Mouse (Mus musculus) limb, embryonic 13.5 days (tissue): ENCODE data around the gene Mtus2. TPM values are rescaled to one million over a fixed set of nuclear protein-coding genes. Genes with fewer than 3 reads are reported as not detected.

Experiments used
- ATAC-seq: fragments of 200-750 bp; cut with Nextera tagmentation; 2 replicates; pipeline ENCODE4 v1.8.0; 2017; ENCODE audit warnings: low read depth, moderate number of reproducible peaks, moderate TSS enrichment; ENCODE audit not compliant: low FRiP score
- H3K27ac ChIP-seq: fragments of 300-500 bp; sonication (generic); 2 replicates; pipeline ENCODE4 v1.5.1; 2015; ENCODE audit warnings: inconsistent platforms, mild to moderate bottlenecking, moderate library complexity
- H3K27me3 ChIP-seq: fragments of 300-500 bp; sonication (generic); 2 replicates; pipeline ENCODE4 v1.6.1; 2015; ENCODE audit warnings: mild to moderate bottlenecking, inconsistent platforms
- H3K36me3 ChIP-seq: fragments of 300-500 bp; sonication (generic); 2 replicates; pipeline ENCODE4 v1.6.1; 2015; ENCODE audit warnings: inconsistent platforms, mild to moderate bottlenecking, moderate library complexity
- H3K4me1 ChIP-seq: fragments of 300-500 bp; sonication (generic); 2 replicates; pipeline ENCODE4 v1.6.1; 2015; ENCODE audit warnings: inconsistent platforms
- H3K4me2 ChIP-seq: fragments of 300-500 bp; sonication (generic); replicated peaks from 2 replicates; pipeline ENCODE4 v1.6.1; 2015; ENCODE audit warnings: inconsistent platforms, mild to moderate bottlenecking, moderate library complexity
- H3K4me3 ChIP-seq: fragments of 300-500 bp; sonication (generic); 2 replicates; pipeline ENCODE4 v1.5.1; 2015; ENCODE audit warnings: moderate library complexity, mild to moderate bottlenecking, inconsistent platforms
- H3K9ac ChIP-seq: fragments of 300-500 bp; sonication (generic); 2 replicates; pipeline ENCODE4 v1.6.1; 2015; ENCODE audit warnings: mild to moderate bottlenecking, inconsistent platforms
- H3K9me3 ChIP-seq: fragments of 300-500 bp; sonication (generic); 2 replicates; pipeline ENCODE4 v1.6.1; 2016; ENCODE audit warnings: inconsistent platforms
- WGBS: fragments of 180-500 bp; shearing (Covaris S2); methylation state at CpG from one replicate; pipeline ENCODE4 v1.1.7; 2015; 5-methylcytosine and 5-hydroxymethylcytosine counted together
- polyA plus RNA-seq: library from polyadenylated mRNA; unstranded; fragments of >200 nt; fragmentation: Nextera tagmentation; extraction: Ambion mirVana; gene quantifications from 2 replicates; pipeline ENCODE4 v1.2.1, GENCODE M21; 2015

Gene Mtus2
- polyA plus RNA-seq, 1 experiment from 2014 or later = 7.0 TPM

DNA sequence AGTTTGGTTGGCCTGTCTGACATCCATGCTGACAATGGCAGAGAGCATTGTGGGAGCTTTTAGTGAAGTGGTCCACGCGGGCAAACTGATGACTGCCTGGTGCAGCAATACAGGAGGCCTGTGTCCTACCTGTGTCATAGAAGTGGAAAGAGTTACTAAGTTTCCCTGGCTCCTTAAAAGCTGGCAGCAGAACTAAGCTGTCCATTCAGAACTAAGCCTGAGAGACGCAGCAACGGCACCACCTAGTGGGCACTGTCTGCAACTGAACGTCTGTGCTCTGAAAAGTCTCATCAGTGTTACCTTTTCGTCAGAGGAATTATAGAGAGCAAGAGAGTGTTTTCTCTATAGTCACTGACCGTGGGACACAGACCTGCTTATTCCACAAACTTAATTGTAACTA, 284.8 kb downstream of the Mtus2 start:
- H3K9me3 ChIP-seq = no peaks in the 10 kb centered on the region
- H3K36me3 ChIP-seq = no peaks in the 10 kb centered on the region
- no peak overlapping the region for H3K27ac ChIP-seq
- peak; percentile 36; the same call in 1 of the 2 replicates for ATAC-seq
- H3K4me1 ChIP-seq = no peaks in the 10 kb centered on the region
- WGBS = 8% methylated on average over 7 of the region's 7 CpGs
- H3K4me2 ChIP-seq = no peak overlapping the region
- H3K4me3 ChIP-seq = no peak overlapping the region
- H3K27me3 ChIP-seq = 0 out of 2 replicates have a peak, but pooled peaks cover 2% of the 10 kb centered on the region
- no peak overlapping the region for H3K9ac ChIP-seq

DNA sequence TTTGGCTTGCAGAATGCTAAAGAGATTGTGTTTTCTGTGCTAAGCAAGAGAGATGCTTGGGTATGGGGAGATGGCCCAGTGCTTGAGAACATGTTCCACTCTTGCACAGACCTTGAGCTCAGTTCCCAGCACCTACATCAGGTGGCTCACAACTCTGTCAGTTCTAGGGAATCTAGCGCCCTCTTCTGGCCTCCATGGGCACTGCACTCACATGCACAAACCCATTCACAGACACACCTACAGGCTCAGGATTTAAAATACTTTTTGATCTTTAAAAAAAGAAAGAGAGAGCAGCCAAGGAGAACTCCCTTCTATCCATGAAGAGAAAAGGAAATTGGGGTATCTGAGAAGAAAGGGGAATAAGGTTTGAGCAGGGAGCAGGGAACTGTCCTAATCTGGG, 287.4 kb downstream of the Mtus2 start:
- no peak overlapping the region for H3K27ac ChIP-seq
- H3K27me3 ChIP-seq = 0 out of 2 replicates have a peak, but pooled peaks cover 2% of the 10 kb centered on the region
- ATAC-seq = no peak
- H3K9ac ChIP-seq = no peak overlapping the region
- H3K36me3 ChIP-seq = no peaks in the 10 kb centered on the region
- no peak overlapping the region for H3K4me3 ChIP-seq
- H3K9me3 ChIP-seq = no peaks in the 10 kb centered on the region
- 48% methylated on average over 1 of the region's 1 CpGs for WGBS
- no peak overlapping the region for H3K4me2 ChIP-seq
- H3K4me1 ChIP-seq = no peaks in the 10 kb centered on the region

DNA sequence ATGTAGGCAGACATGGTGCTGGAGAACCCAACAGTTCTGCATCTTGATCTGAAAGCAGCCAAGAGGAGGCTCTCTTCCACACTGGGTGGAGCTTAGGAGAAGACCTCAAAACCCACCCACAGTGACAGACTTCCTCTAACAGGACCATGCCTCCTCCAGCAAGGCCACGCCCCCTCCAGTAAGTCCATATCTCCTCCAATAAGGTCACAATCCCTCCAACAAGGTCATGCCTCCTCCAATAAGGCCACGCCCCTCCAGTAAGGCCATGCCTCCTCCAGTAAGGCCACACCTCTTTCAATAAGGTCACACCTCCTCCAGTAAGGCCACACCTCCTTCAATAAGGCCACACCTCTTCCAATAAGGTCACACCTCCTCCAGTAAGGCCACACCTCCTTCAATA, 288.3 kb downstream of the Mtus2 start:
- 83% methylated on average over 2 of the region's 2 CpGs for WGBS
- H3K4me2 ChIP-seq = no peak overlapping the region

DNA sequence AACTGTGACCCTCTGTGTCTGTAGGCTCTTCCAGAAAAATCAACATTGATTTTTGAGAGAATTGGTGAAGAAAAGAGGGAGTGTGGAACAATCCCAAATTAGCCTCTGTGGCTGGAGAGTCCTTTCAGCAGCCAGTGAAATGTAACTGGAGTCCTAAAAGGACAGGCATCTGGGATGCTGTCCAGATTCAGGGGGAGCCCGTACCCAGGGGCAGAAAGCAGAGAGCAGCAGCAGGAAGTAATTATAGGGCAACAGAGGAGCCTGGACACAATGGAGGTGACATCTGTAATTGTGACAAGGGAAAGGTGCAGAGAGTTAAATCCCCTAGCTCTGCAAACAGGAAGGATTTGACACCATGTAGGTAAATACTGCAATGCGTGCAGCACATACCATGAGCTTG, 291.1 kb downstream of the Mtus2 start:
- H3K4me3 ChIP-seq = no peak overlapping the region
- no peaks in the 10 kb centered on the region for H3K36me3 ChIP-seq
- H3K27ac ChIP-seq = no peak overlapping the region
- WGBS = 29% methylated on average over 2 of the region's 2 CpGs
- no peaks in the 10 kb centered on the region; the same call in 1 of the 2 replicates for H3K9me3 ChIP-seq
- no peak for ATAC-seq
- H3K4me2 ChIP-seq = no peak overlapping the region
- no peaks in the 10 kb centered on the region for H3K4me1 ChIP-seq
- no peaks in the 10 kb centered on the region for H3K27me3 ChIP-seq
- no peak overlapping the region for H3K9ac ChIP-seq

More for the DNA sequence above, 288.3 kb downstream of the Mtus2 start:
- Histone ChIP-seq H3K9me3 (no peaks in the 10 kb centered on the region), H3K4me3 (no peak overlapping the region), H3K9ac (no peak overlapping the region), H3K27me3 (0 out of 2 replicates have a peak, but pooled peaks cover 2% of the 10 kb centered on the region), H3K36me3 (no peaks in the 10 kb centered on the region), H3K27ac (no peak overlapping the region), H3K4me1 (no peaks in the 10 kb centered on the region)
- no peak for ATAC-seq

- Histone ChIP-seq H3K9me3 (no peaks in the 10 kb centered on the region; the same call in 1 of the 2 replicates), H3K27ac (no peak overlapping the region), H3K4me3 (no peak overlapping the region)
Measured at GRCm38 (mm10) chr5:148251847-148252246, 294.7 kb downstream of the Mtus2 start.

GRCm38 (mm10) chr5:148262016-148262415, 304.9 kb downstream of the Mtus2 start:
- H3K4me3 ChIP-seq = no peak overlapping the region
- H3K4me2 ChIP-seq = no peak overlapping the region
- 86% methylated on average over 7 of the region's 7 CpGs for WGBS
- H3K36me3 ChIP-seq = no peaks in the 10 kb centered on the region
- H3K9ac ChIP-seq = no peak overlapping the region
- peaks cover 14% of the 10 kb centered on the region for H3K4me1 ChIP-seq
- no peak overlapping the region for H3K27ac ChIP-seq
- H3K27me3 ChIP-seq = peaks cover 25% of the 10 kb centered on the region
- no peak for ATAC-seq
- H3K9me3 ChIP-seq = no peaks in the 10 kb centered on the region

More at GRCm38 (mm10) chr5:148251847-148252246, 294.7 kb downstream of the Mtus2 start:
- Histone ChIP-seq H3K36me3 (no peaks in the 10 kb centered on the region), H3K4me1 (no peaks in the 10 kb centered on the region), H3K4me2 (no peak overlapping the region), H3K9ac (no peak overlapping the region), H3K27me3 (no peaks in the 10 kb centered on the region; the same call in 1 of the 2 replicates)
- ATAC-seq = no peak

DNA sequence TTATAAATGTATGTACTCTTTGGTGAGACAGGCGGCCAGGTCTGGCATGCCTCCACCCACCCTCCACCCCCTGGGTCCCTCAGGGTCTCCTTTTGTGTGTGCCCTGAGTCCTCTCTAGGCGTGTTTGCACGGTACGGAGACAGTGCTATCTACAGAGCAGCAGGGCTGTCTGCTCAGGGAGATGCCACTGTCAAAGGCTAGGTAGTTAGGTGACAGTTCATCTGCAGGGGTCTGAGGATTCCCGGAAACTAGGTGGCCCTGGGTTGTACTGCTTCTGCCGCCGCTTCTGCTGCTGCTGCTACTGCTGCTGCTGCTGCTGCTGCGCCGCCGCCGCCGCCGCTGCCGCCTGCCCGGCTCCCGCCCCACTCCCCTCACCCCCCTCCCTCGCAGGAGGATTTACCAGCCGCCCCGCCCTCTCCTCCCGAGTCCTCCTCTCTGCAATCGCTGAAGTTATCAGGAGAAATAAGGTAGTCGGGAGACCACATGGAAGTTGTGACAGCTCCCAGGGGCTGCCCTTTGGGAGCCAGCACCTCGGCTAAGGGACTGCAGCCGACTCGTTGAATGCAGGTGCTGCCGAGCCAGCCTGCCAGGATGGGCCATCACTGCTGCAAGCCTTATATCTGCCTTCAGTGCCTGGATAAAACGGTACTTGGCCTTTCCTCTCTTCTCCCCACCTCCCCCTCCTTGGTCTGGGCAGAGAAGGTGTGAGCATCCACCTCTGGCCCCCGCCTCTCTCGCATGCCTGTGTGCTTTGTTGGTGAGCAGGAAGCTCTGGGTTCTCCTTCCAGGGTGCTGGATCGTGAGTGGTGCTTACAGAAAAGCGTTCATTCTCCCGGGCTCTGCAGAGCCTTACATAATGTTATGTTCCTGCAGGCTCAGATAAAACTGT, 307.9 kb downstream of the Mtus2 start:
- Histone ChIP-seq H3K4me3 (peak overlapping the region; percentile 59), H3K4me1 (peaks cover 14% of the 10 kb centered on the region), H3K4me2 (peak overlapping the region; percentile 84), H3K9ac (peak overlapping the region; percentile 66), H3K27ac (no peak overlapping the region; the same call in 1 of the 2 replicates), H3K36me3 (no peaks in the 10 kb centered on the region), H3K27me3 (peaks cover 29% of the 10 kb centered on the region), H3K9me3 (no peaks in the 10 kb centered on the region)
- peak; percentile 68; the same call in 1 of the 2 replicates for ATAC-seq
- whole genome bisulfite sequencing = under 1% methylated on average over 28 of the region's 32 CpGs

GRCm38 (mm10) chr5:148266841-148267240, 309.7 kb downstream of the Mtus2 start:
- ATAC-seq = no peak
- 61% methylated on average over 2 of the region's 2 CpGs for WGBS
- Histone ChIP-seq H3K4me2 (no peak overlapping the region), H3K27me3 (peaks cover 29% of the 10 kb centered on the region), H3K36me3 (no peaks in the 10 kb centered on the region), H3K9ac (no peak overlapping the region), H3K4me1 (peaks cover 14% of the 10 kb centered on the region), H3K9me3 (no peaks in the 10 kb centered on the region), H3K27ac (no peak overlapping the region), H3K4me3 (no peak overlapping the region)

DNA sequence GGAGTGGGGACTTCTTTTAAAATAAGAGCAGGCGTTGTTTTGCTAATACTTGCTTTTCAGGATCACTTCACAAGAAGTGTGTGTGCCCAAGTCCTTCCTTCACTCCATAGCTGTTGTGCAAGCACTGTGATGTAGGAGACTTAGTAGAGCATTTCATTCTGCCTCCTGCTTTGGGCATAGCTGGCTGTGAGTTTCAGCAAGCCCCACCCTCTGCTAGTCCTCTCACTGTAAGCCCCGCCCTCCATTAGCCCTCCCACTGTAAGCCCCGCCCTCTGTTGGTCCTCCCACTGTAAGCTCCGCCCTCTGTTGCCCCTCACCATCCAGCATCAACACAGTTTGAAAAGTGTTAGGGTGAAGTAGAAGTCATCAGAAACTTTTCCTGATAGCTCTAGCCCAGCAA, 310.3 kb downstream of the Mtus2 start:
- H3K36me3 ChIP-seq = no peaks in the 10 kb centered on the region
- no peak overlapping the region for H3K4me2 ChIP-seq
- peaks cover 18% of the 10 kb centered on the region for H3K4me1 ChIP-seq
- no peak overlapping the region for H3K9ac ChIP-seq
- WGBS = 63% methylated on average over 4 of the region's 4 CpGs
- no peak overlapping the region for H3K27ac ChIP-seq
- no peak overlapping the region for H3K4me3 ChIP-seq
- ATAC-seq = no peak
- H3K9me3 ChIP-seq = no peaks in the 10 kb centered on the region
- peaks cover 29% of the 10 kb centered on the region for H3K27me3 ChIP-seq

- H3K4me1 ChIP-seq = 0 out of 2 replicates have a peak, but pooled peaks cover 4% of the 10 kb centered on the region
- peaks cover 4% of the 10 kb centered on the region for H3K27me3 ChIP-seq
- H3K36me3 ChIP-seq = no peaks in the 10 kb centered on the region
- H3K4me3 ChIP-seq = no peak overlapping the region
- 66% methylated on average over 6 of the region's 6 CpGs for WGBS
- no peak overlapping the region for H3K27ac ChIP-seq
- H3K9me3 ChIP-seq = no peaks in the 10 kb centered on the region
- no peak overlapping the region for H3K4me2 ChIP-seq
- no peak for ATAC-seq
- H3K9ac ChIP-seq = no peak overlapping the region
Measured at GRCm38 (mm10) chr5:148272065-148272464, 314.9 kb downstream of the Mtus2 start.

DNA sequence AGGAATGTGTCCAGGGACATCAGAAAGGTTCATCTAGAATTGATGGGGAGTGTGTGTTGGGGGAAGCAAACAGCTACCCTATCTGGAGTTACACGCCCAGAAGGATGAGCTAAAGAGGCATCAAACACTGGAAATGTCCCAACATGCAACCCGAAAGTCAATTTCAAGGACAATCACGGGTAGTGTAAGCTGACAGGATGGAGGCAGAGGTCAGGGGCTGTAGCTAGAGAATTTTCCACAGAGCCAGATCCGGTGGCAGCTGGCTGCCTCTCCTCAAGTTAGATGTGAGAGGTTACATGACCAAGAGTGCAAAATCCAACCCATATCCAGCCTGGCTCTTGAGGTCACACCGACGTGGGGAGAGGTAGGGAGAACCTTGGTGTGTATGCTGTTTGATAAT, 315.7 kb downstream of the Mtus2 start:
- no peak overlapping the region for H3K27ac ChIP-seq
- no peaks in the 10 kb centered on the region for H3K36me3 ChIP-seq
- H3K4me2 ChIP-seq = no peak overlapping the region
- no peaks in the 10 kb centered on the region for H3K9me3 ChIP-seq
- no peaks in the 10 kb centered on the region for H3K27me3 ChIP-seq
- no peak for ATAC-seq
- 0 out of 2 replicates have a peak, but pooled peaks cover 4% of the 10 kb centered on the region for H3K4me1 ChIP-seq
- H3K9ac ChIP-seq = no peak overlapping the region
- WGBS = 83% methylated on average over 6 of the region's 6 CpGs
- H3K4me3 ChIP-seq = no peak overlapping the region

DNA sequence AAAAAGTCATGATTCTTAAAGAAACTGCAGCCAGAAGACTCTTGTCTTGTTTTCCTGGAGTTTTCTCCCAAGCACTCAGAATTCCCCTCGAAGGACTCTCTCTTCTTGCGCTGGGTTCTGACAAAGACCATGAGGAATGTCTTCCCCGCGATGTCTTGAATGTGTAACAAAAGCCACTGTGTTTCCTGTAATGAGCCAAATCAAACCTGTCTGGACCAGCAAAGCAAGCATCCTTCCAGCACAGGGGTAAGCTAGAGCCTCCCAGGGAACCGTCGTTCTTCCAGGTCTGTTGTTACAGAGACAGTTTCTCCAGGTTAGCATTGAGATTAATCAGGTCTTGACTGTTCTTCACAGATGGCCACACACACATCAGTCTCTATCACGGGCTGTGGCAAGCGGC, 321.1 kb downstream of the Mtus2 start:
- Histone ChIP-seq H3K27me3 (no peaks in the 10 kb centered on the region), H3K9ac (no peak overlapping the region), H3K4me3 (no peak overlapping the region), H3K27ac (no peak overlapping the region), H3K4me2 (no peak overlapping the region), H3K36me3 (no peaks in the 10 kb centered on the region), H3K4me1 (peaks cover 7% of the 10 kb centered on the region; the same call in 1 of the 2 replicates), H3K9me3 (no peaks in the 10 kb centered on the region)
- 76% methylated on average over 8 of the region's 8 CpGs for WGBS
- ATAC-seq = no peak
